Comparison of ENCODE assay signal across 9 mouse cellular contexts in genomic region chr14:32002502-32003338, GRCm38 (mm10). TPM values are rescaled to one million over a fixed set of nuclear protein-coding genes. Genes with fewer than 3 reads are reported as not detected.
DNase-seq lines count a peak whose midpoint lies in the region; ATAC-seq and TF ChIP-seq lines count a peak whose summit lies in the region.
"Had no signal": no experiment of that assay in that cellular context is flagged by ENCODE, and none has a peak within 500 bp of the region (broad histone marks: within the 10 kb centered on the region; RNA-seq: fewer than 3 reads in every experiment).

No protein-coding gene starts in this region.

- intact Hi-C loops in gastrocnemius, adult 2 months (cut with DNase I) = no loop called here

- DNase-seq in gastrocnemius, adult 2 months = no peak
- DNase-seq in gastrocnemius, adult 8-10 months (ENCODE audit: low spot score in 2 of 2) = no peak
- peak; percentile 84 for DNase-seq in midbrain, embryonic 11.5 days (ENCODE audit: low spot score, missing footprints)
- DNase-seq in right cerebral cortex, postnatal 4 days = peak; percentile 19
- no peak for DNase-seq in cerebellum, adult 18-20 months
- DNase-seq in gastrocnemius, postnatal 25 days = no peak
- DNase-seq in thymus, adult 2 months = no peak
- DNase-seq: cerebellum, adult 8-10 months had no signal

- no peak for TF ChIP-seq POLR2A in thymus, adult 2 months (IDR thresholded peaks at IDR 0.05; ENCODE audit: control insufficient read depth, extremely low read depth, insufficient read depth, low read length, poor library complexity)

- 70% methylated on average over 15 of the region's 15 CpGs for WGBS in hindbrain, embryonic 15.5 days
- 59% methylated on average over 15 of the region's 15 CpGs for WGBS in midbrain, embryonic 11.5 days
- 96% methylated on average over 15 of the region's 15 CpGs for whole genome bisulfite sequencing in thymus, adult 2 months

- no peak overlapping the region for H3K4me2 ChIP-seq in hindbrain, embryonic 15.5 days
- H3K4me2 ChIP-seq in midbrain, embryonic 11.5 days = no peak overlapping the region

- ATAC-seq in hindbrain, embryonic 15.5 days (ENCODE audit: low FRiP score, low read depth) = peak; percentile 15; the same call in 1 of the 2 replicates
- peak; percentile 55; the same call in 1 of the 2 replicates for ATAC-seq in midbrain, embryonic 11.5 days (ENCODE audit: low FRiP score)

- H3K9me3 ChIP-seq in hindbrain, embryonic 15.5 days = no peaks in the 10 kb centered on the region
- H3K9me3 ChIP-seq in midbrain, embryonic 11.5 days (ENCODE audit: control insufficient read depth, low read length) = no peaks in the 10 kb centered on the region

- H3K4me1 ChIP-seq in hindbrain, embryonic 15.5 days (replicated peaks) = no peaks in the 10 kb centered on the region
- 0 out of 2 replicates have a peak, but pooled peaks cover 6% of the 10 kb centered on the region for H3K4me1 ChIP-seq in midbrain, embryonic 11.5 days (ENCODE audit: control insufficient read depth, insufficient read depth, low read length)
- H3K4me1 ChIP-seq in thymus, adult 2 months (replicated peaks; ENCODE audit: control insufficient read depth, insufficient read depth, low read length) = no peaks in the 10 kb centered on the region

- no peak for TF ChIP-seq CTCF in gastrocnemius, adult 2 months (IDR thresholded peaks at IDR 0.05)
- no peak for TF ChIP-seq CTCF in thymus, adult 2 months (IDR thresholded peaks at IDR 0.05; ENCODE audit: borderline replicate concordance, control insufficient read depth, extremely low read depth, insufficient read depth, low read length, poor library complexity)

- peak overlapping the region; percentile 60 for H3K27ac ChIP-seq in gastrocnemius, adult 2 months
- 0 out of 2 replicates have a peak overlapping the region, but pooled peaks have one; percentile 11 for H3K27ac ChIP-seq in hindbrain, embryonic 15.5 days (replicated peaks)
- H3K27ac ChIP-seq in midbrain, embryonic 11.5 days (ENCODE audit: low read depth, low read length) = peak overlapping the region; percentile 48; the same call in 1 of the 2 replicates
- no peak overlapping the region for H3K27ac ChIP-seq in thymus, adult 2 months (ENCODE audit: control insufficient read depth, insufficient read depth, low read length)

- no peak overlapping the region for H3K4me3 ChIP-seq in gastrocnemius, adult 2 months
- no peak overlapping the region for H3K4me3 ChIP-seq in hindbrain, embryonic 15.5 days
- H3K4me3 ChIP-seq in midbrain, embryonic 11.5 days (ENCODE audit: low read depth, low read length) = no peak overlapping the region
- no peak overlapping the region for H3K4me3 ChIP-seq in thymus, adult 2 months (ENCODE audit: control insufficient read depth, insufficient read depth, low read length)

- no peaks in the 10 kb centered on the region for H3K36me3 ChIP-seq in hindbrain, embryonic 15.5 days
- H3K36me3 ChIP-seq in midbrain, embryonic 11.5 days (ENCODE audit: control insufficient read depth, insufficient read depth, low read length) = no peaks in the 10 kb centered on the region
- H3K36me3 ChIP-seq in thymus, adult 2 months (ENCODE audit: control insufficient read depth, insufficient read depth, low read length) = no peaks in the 10 kb centered on the region

- no peak overlapping the region for H3K9ac ChIP-seq in hindbrain, embryonic 15.5 days
- no peak overlapping the region for H3K9ac ChIP-seq in midbrain, embryonic 11.5 days (ENCODE audit: low read length)

- H3K27me3 ChIP-seq in hindbrain, embryonic 15.5 days = no peaks in the 10 kb centered on the region
- no peaks in the 10 kb centered on the region for H3K27me3 ChIP-seq in midbrain, embryonic 11.5 days (ENCODE audit: control insufficient read depth, insufficient read depth, low read length)
- no peaks in the 10 kb centered on the region for H3K27me3 ChIP-seq in thymus, adult 2 months (ENCODE audit: control insufficient read depth, insufficient read depth, low read length)

RNA-seq across cellular contexts. Expression of gene Galnt15, which starts 26.1 kb away (rescaled TPM):
- 10 to 100 TPM in 1 of 2 experiments, 1 to 10 TPM in 1; 3.8 to 10.4 TPM for total RNA-seq in gastrocnemius, adult 2 months (2021)
- 10 to 100 TPM in 1 of 4 experiments, 1 to 10 TPM in 3; 3.9 to 14.4 (median 7.8) TPM for total RNA-seq in gastrocnemius, adult 8-10 months (2022)
- polyA plus RNA-seq in hindbrain, embryonic 15.5 days (2015; fragmentation: Nextera tagmentation; extraction: Ambion mirVana) = 0.68 and 0.73 TPM in 2 replicates
- polyA plus RNA-seq in midbrain, embryonic 11.5 days (2014; fragmentation: Nextera tagmentation; extraction: Ambion mirVana) = 0.08 and 0.11 TPM in 2 replicates
- 1 to 10 TPM; 3.2 to 6.9 TPM for total RNA-seq in gastrocnemius, postnatal 25 days (2021)
- 1.8 and 2.4 TPM in 2 replicates for polyA plus RNA-seq in thymus, adult 2 months (2012; rRNA removed)

Comparison
In these comparisons a context has a peak if more than half of its experiments do, and no peak if none do; other contexts are left out.
1. DNase-seq: peak in midbrain, embryonic 11.5 days (single experiment) and right cerebral cortex, postnatal 4 days (single experiment); none in gastrocnemius, adult 2 months (single experiment), gastrocnemius, adult 8-10 months (0 of 2), cerebellum, adult 18-20 months (0 of 2), gastrocnemius, postnatal 25 days (single experiment) and thymus, adult 2 months (single experiment).